Mouse (Mus musculus): ENCODE measurements at regions not wholly inside any gene's neighbourhood (a gene's known extent, or its start where the extent isn't known, plus 50 kb on each side); places are given as distances from the start of the nearest gene placed in this dataset.

DNA sequence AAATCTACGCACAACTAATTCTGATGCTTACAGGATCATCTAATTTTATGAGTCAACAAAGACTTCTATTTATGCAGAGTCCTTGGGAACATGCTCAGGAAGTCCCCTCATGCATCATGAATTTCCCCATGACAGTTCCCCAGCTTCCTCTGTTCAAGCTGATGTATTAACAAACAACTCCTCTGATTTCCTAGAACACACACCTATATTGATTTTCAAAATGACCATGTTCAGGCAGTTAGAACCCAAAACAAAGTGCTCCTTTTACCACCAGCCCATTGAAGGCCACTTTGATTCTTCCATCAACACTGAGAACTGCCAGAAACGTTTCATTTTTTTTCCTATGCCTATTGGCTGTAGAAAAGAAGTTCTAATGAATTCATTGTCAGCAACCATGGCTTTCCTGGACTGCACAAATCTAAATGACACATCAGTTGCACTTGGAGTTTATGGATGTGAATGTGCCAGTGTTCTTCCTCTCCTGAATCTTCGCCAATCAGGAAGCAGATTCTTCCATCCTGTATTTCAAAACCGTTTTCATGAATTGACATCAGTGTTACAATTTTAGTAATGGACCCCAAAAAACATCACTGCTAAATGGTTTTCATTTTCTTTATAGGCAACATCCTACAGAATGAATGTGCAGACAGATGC is 1435.3 kb upstream of the Gm12353 start:
- H3K27me3 ChIP-seq (ENCODE audit: control insufficient read depth, insufficient read depth, low read length): no peaks in the 10 kb centered on the region
- H3K4me2 ChIP-seq (ENCODE audit: low read length): no peak overlapping the region
- no peak overlapping the region for H3K27ac ChIP-seq (replicated peaks; ENCODE audit: low read depth, low read length)
- H3K9ac ChIP-seq (replicated peaks; ENCODE audit: low read length): no peak overlapping the region
- DNase-seq: no peak
- H3K4me3 ChIP-seq (replicated peaks; ENCODE audit: low read depth, low read length): no peak overlapping the region
- 82% methylated on average over 4 of the region's 4 CpGs for WGBS
- H3K36me3 ChIP-seq (ENCODE audit: control insufficient read depth, insufficient read depth, low read length): no peaks in the 10 kb centered on the region
- no peaks in the 10 kb centered on the region for H3K4me1 ChIP-seq (ENCODE audit: control insufficient read depth, insufficient read depth, low read length)
- H3K9me3 ChIP-seq (ENCODE audit: control insufficient read depth, low read length): no peaks in the 10 kb centered on the region
- no peak for ATAC-seq (ENCODE audit: low FRiP score, low TSS enrichment)

DNA sequence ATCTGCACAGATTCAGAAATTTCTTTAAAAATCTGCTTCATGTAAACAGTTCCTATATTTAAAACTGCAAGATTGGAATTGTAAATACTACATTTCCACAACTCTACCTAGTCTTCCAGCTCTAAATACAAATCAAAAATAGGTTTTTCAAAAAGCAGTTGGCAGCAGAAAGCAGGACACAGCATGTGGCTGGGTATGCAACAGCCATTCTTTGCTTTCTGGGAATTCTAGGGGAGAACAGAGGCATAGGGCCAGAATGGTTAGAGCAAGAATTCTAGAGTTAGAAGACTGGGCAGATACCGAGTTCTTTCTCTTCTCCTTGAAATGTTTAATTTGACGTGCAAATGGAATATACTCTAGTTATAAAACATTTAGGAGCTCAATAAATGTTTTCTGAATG is 1434.4 kb upstream of the Gm12353 start:
- H3K9ac ChIP-seq (replicated peaks; ENCODE audit: low read length): no peak overlapping the region
- H3K27me3 ChIP-seq (ENCODE audit: control insufficient read depth, insufficient read depth, low read length): no peaks in the 10 kb centered on the region
- H3K9me3 ChIP-seq (ENCODE audit: control insufficient read depth, low read length): no peaks in the 10 kb centered on the region
- H3K36me3 ChIP-seq (ENCODE audit: control insufficient read depth, insufficient read depth, low read length): no peaks in the 10 kb centered on the region
- H3K4me2 ChIP-seq (ENCODE audit: low read length): no peak overlapping the region
- 84% methylated on average over 2 of the region's 2 CpGs for WGBS
- H3K4me3 ChIP-seq (replicated peaks; ENCODE audit: low read depth, low read length): no peak overlapping the region
- no peak overlapping the region for H3K27ac ChIP-seq (replicated peaks; ENCODE audit: low read depth, low read length)
- no peak for ATAC-seq (ENCODE audit: low FRiP score, low TSS enrichment)
- H3K4me1 ChIP-seq (ENCODE audit: control insufficient read depth, insufficient read depth, low read length): no peaks in the 10 kb centered on the region
- no peak for DNase-seq

DNA sequence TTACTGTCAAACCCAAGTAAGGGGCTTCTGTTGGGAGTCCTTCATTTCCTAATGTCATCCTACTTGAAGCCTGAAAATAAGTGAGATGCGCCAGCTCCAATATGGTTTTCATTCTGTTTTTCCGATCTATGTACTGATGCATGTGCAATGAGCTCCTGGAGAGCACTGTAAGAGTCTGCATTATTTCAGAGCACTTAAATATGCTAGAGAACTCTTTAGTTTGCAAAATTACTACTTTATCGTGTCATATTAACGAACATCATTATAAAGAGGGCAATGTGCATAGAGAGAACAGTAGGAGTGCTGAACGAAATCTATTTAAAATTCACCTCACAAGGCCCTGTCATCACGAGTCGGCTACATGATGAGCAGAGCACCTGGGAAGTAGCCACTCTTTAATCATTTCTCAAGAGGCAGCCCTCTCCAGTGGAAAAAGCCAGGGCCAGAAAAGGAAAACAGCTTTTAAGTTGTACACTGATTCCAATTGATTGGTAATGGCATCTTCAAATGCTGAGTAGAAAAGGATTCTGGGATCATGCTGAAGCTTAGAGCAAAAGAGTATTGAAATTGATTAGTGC is 1424.3 kb upstream of the Gm12353 start:
- Histone ChIP-seq H3K4me2 (ENCODE audit: low read length) (no peak overlapping the region), H3K4me3 (replicated peaks; ENCODE audit: low read depth, low read length) (no peak overlapping the region), H3K4me1 (ENCODE audit: control insufficient read depth, insufficient read depth, low read length) (0 out of 2 replicates have a peak, but pooled peaks cover 4% of the 10 kb centered on the region), H3K27ac (replicated peaks; ENCODE audit: low read depth, low read length) (no peak overlapping the region), H3K27me3 (ENCODE audit: control insufficient read depth, insufficient read depth, low read length) (no peaks in the 10 kb centered on the region), H3K9ac (replicated peaks; ENCODE audit: low read length) (no peak overlapping the region), H3K9me3 (ENCODE audit: control insufficient read depth, low read length) (no peaks in the 10 kb centered on the region), H3K36me3 (ENCODE audit: control insufficient read depth, insufficient read depth, low read length) (no peaks in the 10 kb centered on the region)
- ATAC-seq (ENCODE audit: low FRiP score, low TSS enrichment): peak; percentile 27; the same call in 1 of the 2 replicates
- peak; percentile 34 for DNase-seq
- 81% methylated on average over 7 of the region's 7 CpGs for WGBS

Measured in midbrain, embryonic 14.5 days (tissue).